Mouse (Mus musculus) regulatory T cell (primary cell): ENCODE data around the gene A030005L19Rik.
"Not testable (repeated sequence)": the region's sequence is repeated elsewhere in the genome, so short reads cannot be mapped to it uniquely, and the experiment has no call there.

ENCODE experiments used
- in situ Hi-C: fragments of 300-600 bp; cut with MboI, MseI; formaldehyde crosslinking; loops from one replicate; pipeline ENCODE4 v1.15.1; 2025; ENCODE audit warnings: high pct_unique_total_duplicates

The A030005L19Rik gene

DNA sequence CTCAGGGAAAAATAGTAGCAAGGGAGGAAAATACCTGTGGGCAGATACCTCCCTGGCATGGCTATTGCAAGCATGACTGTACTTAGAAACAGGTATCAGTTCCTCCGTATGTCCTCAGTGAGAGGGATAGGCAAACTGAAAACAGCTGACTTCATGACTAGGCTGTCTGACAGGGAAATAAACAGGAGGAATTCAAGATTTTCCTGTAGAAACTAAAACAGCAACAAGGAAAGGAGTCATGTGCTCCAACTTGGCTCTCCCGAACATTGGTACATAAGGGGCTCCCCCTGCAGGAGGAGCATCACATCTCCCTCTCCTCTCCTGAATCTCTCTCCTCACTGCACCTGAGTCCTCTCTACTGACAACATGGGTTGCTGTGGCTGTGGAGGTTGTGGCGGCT is at the start of gene A030005L19Rik:
Gene A030005L19Rik (plus strand): TSS at position 301 of the 400 bp plus-strand sequence.
- in situ Hi-C loops, result no loop called here

DNA sequence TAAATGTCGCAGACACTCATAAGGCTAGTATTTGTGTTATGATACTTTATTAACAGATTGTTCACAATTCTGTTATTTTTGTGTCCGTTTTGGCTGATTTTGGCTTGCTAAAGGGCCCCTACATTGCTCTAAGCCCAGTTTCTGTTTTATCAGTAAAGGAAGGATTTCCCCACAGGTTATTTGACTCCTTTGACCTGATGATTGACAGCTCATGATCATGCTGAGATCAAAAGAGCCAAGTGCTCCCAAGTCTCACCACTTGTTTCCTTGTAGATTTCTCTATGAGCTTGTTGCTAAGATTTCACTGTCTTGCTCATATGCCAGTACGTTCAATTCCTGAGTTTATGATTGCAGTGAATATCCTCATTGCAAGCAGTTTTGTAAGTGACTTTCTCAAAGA is 42.9 kb upstream of the A030005L19Rik start:
- in situ Hi-C loops, result no loop called here

DNA sequence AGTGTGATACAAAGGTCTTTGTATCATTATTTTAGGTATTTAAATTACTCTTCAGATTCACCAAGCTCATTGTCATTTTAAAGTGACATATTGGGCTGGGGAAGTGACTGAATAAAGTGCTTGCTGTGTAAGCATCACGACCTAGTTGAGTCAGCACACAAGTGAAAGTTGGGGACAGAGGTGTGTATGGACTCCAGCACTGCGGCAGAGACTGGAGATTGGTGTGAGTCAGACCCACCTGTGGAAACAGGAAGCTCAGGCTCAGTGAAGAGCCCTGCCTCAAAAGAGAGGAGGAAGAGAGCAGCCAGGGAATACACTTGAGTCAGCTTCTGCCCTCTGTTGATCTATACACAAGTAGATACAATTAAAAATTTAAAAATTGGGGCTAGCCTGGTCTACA is 34.0 kb upstream of the A030005L19Rik start:
- in situ Hi-C loops, result no loop called here

DNA sequence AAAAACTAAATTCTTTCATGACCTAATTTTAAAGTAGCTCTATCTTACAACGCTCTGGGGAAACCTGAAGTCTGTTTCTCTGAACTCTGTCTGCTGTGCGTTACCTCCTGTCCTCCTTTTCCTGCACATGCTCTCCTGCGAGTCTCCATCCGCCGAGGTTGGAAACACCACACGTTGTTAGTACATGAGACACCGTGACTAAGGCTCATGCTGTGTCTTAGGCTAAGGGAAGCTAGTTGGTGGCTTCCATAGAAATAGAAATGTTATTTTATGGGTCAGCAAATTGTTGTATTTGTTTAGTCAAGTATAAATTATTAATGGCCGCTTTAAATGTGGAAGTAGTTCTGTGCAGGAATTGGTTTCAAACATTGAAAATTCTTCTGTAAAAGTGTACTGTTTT is 32.9 kb upstream of the A030005L19Rik start:
- in situ Hi-C loops, result no loop called here

DNA sequence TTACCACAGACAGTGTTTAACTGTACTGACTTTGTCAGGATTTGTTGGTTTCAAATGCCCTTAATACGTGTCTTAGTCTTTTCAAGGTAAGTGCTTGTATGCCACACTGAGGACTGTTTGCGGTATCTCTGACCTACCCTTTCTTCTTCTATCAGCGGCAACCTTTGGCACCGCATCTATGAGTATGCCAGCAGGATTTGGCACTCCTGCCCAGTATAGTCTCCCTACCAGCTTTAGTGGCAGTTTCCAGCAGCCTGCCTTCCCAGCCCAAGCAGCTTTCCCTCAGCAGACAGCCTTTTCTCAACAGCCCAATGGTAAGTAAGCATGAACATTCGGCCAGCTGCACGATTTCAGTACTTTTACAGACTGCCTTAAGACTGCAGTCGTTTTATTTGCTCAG is 19.9 kb upstream of the A030005L19Rik start:
- in situ Hi-C loops, result no loop called here

DNA sequence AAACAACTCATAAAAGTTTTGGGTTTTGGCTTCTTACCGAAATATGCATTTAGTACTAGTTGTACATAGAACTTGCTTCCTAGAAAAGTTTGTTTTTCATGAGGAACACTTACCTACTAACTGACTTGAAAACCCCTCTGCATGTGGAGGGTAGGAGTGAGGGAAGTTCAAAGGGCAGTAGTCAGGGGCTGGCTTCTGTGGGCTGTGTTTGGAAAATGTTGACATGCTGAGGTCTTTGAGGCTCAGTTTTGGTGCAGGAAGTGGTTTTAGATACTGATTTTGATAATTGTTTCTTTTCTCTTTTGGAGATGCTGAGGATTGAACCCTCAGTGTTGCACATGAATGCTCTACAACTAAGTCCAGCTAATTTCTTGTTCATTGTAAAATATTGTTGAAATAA is 12.6 kb upstream of the A030005L19Rik start:
- in situ Hi-C loops, result loop anchor here (5.0 kb wide), 1 partner anchor 102 kb away; the partner anchor contains the start of gene Gm47959

DNA sequence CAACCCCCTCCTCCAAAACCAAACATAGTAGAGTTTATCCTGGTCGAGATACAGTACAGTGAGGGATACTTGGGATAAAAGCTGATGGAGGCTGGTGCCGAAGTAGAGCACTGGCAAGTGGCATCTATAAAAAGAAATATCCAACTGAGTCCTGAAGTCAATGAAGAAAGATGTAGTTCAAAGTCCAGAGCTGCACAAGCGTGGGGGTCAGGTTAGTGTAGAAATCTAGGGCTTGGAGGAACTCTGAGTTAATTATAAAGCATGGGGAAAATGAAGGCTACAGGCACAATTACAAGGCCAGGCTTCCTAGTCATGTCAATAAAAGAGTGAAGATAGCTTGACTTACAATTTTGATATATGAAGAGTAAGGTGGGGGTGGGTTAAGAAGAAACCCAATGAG is 11.9 kb upstream of the A030005L19Rik start:
- in situ Hi-C loops, result loop anchor here (5.0 kb wide), 1 partner anchor 101 kb away; the partner anchor contains the start of gene Gm47959

DNA sequence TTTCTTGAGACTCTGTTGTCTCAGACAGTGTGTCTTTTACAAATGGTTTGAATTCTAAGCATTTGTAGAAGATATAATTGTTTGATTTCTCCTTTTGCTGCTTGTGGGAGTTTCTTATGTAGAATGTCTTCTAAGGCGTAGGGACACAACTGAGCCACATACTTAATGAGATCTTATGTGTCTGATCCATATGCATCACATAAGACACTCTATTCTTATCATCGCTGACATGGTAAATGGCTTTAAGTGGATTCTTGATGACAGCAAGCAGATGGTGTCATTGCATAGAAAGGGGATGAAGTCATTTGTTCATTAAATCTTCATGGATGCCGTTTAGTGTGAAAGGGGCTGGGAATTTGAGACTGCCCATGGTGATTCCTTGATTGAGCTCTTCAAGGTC is 7.2 kb upstream of the A030005L19Rik start:
- in situ Hi-C loops, result no loop called here

DNA sequence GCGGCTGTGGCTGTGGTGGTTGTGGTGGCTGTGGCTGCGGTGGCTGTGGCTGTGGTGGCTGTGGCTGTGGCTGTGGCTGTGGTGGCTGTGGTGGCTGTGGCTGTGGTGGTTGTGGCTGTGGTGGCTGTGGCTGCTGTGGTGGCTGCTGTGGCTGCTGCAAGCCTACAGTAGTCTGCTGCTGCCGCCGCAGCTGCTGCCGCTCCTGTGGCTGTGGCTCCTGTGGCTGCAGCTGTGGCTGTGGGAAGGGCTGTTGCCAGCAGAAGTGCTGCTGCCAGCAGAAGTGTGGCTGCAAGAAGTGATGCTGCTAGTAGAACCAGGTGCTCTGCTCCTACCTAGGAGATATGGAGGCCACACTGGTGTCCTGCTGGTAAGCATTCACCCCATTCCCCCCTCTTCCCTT is 309 bp downstream of the A030005L19Rik start:
- in situ Hi-C loops, result not testable (repeated sequence)

DNA sequence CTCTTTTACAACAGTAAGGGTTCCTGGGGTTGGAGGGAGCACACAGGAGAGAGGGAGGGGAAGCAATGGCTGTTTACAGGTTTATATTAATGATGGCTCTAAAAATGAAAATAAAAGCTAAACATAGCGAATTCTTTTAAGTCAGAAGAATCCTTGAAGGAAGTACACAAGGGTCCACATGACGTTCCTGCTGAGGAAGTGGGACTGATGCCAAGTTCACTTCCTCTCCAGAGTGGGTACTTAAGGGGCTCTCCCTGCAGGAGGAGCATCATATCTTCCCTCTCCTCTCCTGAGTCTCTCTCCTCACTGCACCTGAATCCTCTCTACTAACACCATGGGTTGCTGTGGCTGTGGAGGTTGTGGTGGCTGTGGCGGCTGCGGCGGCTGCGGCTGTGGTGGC is 11.5 kb downstream of the A030005L19Rik start, which contains the start of gene A030014E15Rik:
Gene A030014E15Rik (plus strand): TSS at position 268 of the 400 bp plus-strand sequence.
- in situ Hi-C loops, result no loop called here

DNA sequence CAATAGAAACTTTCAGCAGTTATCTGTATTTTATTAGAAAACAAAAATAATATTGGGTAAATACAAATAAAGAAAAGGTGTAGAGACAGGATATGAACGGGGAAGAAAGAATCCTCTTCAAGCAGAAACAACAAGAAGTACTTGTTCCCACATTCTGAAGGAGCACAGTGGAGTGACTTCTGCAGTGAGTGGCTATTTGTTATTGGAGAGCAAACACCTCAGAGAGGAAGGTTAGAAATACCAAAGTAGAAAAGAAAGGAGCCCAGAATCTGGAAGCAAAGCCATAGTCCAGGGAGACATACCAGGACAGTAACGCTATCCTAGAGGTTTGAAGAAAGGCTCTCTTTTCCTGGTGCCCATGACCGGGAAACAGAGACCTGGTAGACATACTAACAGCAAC is 17.4 kb downstream of the A030005L19Rik start:
- in situ Hi-C loops, result not testable (repeated sequence)

DNA sequence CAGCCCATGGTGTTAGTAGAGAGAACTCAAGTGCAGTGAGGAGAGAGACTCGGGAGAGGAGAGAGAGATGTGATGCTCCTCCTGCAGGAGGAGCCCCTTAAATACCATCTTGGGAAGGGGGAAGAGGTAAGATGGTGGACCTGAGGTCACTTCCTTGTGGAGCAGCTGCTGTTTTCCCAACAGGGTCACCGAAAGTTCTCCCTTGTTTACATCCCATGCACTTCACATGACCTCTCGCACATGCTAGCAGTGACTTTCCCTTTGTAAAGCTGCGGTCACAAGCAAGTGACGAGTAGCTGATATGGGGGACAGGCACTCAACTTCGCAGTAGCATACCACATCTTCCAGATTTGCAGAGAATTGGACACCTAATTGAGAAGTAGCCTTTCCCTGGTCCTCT is 18.2 kb downstream of the A030005L19Rik start, which contains the start of gene Gm6217:
Gene Gm6217 (minus strand): TSS at position 74 of the 400 bp plus-strand sequence.
- in situ Hi-C loops, result not testable (repeated sequence)

DNA sequence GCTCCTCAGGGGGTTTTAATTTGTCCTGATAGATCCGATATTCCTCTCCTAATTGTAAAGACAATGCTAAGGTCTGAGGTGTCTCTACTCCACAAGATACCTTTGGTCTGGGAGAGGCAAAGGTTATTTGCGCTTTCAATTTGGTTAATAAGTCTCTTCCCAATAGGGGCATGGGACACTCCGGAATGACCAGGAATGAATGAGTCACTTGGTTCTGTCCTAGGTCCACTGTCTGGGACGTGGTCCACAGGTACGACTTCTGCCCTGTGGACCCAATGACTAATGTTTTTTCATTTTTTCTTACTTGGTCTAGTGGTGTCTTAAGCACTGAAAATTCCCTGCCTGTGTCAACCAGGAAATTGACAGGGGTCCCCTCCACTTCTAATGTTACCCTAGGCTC is 25.5 kb downstream of the A030005L19Rik start:
- in situ Hi-C loops, result no loop called here

DNA sequence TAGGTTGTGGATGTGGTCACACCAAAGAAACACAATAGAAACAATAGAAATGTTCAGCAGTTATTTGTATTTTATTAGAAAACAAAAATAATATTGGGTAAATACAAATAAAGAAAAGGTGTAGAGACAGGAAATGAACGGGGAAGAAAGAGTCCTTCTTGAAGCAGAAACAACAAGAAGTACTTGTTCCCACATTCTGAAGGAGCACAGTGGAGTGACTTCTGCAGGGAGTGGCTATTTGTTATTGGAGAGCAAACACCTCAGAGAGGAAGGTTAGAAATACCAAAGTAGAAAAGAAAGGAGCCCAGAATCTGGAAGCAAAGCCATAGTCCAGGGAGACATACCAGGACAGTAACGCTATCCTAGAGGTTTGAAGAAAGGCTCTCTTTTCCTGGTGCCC is 29.4 kb downstream of the A030005L19Rik start:
- in situ Hi-C loops, result loop anchor here (10.0 kb wide), 1 partner anchor 918 kb away; no protein-coding TSS in a partner anchor

DNA sequence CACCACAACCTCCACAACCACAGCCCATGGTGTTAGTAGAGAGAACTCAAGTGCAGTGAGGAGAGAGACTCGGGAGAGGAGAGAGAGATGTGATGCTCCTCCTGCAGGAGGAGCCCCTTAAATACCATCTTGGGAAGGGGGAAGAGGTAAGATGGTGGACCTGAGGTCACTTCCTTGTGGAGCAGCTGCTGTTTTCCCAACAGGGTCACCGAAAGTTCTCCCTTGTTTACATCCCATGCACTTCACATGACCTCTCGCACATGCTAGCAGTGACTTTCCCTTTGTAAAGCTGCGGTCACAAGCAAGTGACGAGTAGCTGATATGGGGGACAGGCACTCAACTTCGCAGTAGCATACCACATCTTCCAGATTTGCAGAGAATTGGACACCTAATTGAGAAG is 30.2 kb downstream of the A030005L19Rik start, which contains the start of gene A030003K21Rik:
Gene A030003K21Rik (minus strand): TSS at position 94 of the 400 bp plus-strand sequence.
- in situ Hi-C loops, result loop anchor here (10.0 kb wide), 1 partner anchor 918 kb away; no protein-coding TSS in a partner anchor

DNA sequence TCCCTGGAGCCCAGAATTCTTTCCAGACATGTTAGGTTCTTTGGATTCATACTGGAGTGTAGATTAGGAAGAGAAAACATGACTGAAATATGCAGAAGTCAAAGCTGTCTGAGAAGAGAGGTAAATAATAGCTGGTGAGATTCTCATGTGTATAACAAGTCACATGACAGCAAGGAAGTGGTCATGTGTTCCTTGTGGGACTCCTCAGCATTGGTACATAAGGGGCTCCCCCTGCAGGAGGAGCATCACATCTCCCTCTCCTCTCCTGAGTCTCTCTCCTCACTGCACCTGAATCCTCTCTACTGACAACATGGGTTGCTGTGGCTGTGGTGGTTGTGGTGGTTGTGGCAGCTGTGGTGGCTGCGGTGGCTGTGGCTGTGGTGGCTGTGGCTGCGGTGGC is 32.9 kb downstream of the A030005L19Rik start:
- in situ Hi-C loops, result loop anchor here (10.0 kb wide), 1 partner anchor 921 kb away; no protein-coding TSS in a partner anchor

DNA sequence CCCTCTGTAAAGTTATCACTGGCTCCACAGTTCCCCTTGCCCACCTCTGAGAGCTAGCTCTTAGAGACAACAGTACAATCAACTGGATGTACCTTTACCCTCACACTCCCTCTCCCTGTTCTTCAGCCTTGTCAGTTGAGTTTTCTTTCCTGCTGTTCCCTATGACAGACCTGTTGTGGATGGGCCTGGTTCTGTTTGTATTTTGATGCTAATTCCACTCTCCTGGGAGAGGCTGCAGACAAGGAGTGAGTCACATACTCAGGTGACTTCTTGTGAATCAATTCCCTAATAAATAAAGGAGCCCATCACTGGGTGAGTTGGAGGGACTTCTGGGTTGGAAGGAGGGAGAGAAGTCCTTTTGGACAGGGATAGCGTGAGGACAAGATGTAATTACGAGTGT is 35.5 kb downstream of the A030005L19Rik start:
- in situ Hi-C loops, result loop anchor here (10.0 kb wide), 1 partner anchor 924 kb away; no protein-coding TSS in a partner anchor

DNA sequence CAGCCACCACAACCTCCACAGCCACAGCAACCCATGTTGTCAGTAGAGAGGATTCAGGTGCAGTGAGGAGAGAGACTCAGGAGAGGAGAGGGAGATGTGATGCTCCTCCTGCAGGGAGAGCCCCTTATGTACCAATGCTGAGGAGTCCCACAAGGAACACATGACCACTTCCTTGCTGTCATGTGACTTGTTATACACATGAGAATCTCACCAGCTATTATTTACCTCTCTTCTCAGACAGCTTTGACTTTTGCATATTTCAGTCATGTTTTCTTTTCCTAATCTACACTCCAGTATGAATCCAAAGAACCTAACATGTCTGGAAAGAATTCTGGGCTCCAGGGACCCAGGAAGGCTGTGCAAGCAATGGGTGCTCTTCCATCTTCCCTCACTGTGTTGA is 42.8 kb downstream of the A030005L19Rik start, which contains the start of gene Gm7544:
Gene Gm7544 (minus strand): TSS at position 101 of the 400 bp plus-strand sequence.
- in situ Hi-C loops, result not testable (repeated sequence)

DNA sequence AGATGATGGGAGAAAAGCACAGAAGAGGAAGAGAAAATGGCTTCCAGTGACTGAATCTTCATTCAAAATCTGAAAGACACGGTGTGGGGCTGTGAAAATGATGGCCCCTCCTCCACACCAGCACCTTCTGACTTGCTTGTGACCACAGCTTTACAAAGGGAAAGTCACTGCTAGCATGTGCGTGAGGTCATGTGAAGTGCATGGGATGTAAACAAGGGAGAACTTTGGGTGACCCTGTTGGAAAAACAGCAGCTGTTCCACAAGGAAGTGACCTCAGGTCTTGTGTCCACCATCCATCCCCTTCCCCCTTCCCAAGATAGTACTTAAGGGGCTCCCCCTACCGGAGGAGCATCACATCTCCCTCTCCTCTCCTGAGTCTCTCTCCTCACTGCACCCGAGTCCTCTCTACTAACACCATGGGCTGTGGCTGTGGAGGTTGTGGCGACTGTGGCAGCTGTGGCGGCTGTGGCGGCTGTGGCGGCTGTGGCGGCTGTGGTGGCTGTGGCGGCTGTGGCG is 46.8 kb downstream of the A030005L19Rik start, which contains the start of gene Gm47955:
Gene Gm47955 (plus strand): TSS at position 417 of the 516 bp plus-strand sequence.
- in situ Hi-C loops, result no loop called here
